Mouse (Mus musculus): ENCODE measurements around the gene Skap1.

Gene Skap1

GRCm38 (mm10) chr11:96743891-96744290 is 279.5 kb downstream of the Skap1 start:
- DNase-seq (ENCODE audit: low spot score in 2 of 2): no peak

GRCm38 (mm10) chr11:96746648-96747047 is 282.3 kb downstream of the Skap1 start:
- no peak for DNase-seq (ENCODE audit: low spot score in 2 of 2)

- DNase-seq (ENCODE audit: low spot score in 2 of 2): no peak
These were observed 283.2 kb downstream of the Skap1 start for GRCm38 (mm10) chr11:96747555-96747954.

GRCm38 (mm10) chr11:96755298-96755697 is 290.9 kb downstream of the Skap1 start:
- no peak for DNase-seq (ENCODE audit: low spot score in 2 of 2)

GRCm38 (mm10) chr11:96757421-96757820 is 293.0 kb downstream of the Skap1 start:
- DNase-seq (ENCODE audit: low spot score in 2 of 2): no peak

GRCm38 (mm10) chr11:96758402-96758801 is 294.0 kb downstream of the Skap1 start:
- DNase-seq (ENCODE audit: low spot score in 2 of 2): no peak

GRCm38 (mm10) chr11:96760042-96760441 is 295.6 kb downstream of the Skap1 start:
- DNase-seq (ENCODE audit: low spot score in 2 of 2): peak; percentile 22 to 74

GRCm38 (mm10) chr11:96761984-96762383 is 297.6 kb downstream of the Skap1 start:
- no peak for DNase-seq (ENCODE audit: low spot score in 2 of 2)

GRCm38 (mm10) chr11:96762742-96763470 is 298.5 kb downstream of the Skap1 start:
- no peak for DNase-seq (ENCODE audit: low spot score in 2 of 2)

GRCm38 (mm10) chr11:96764511-96765350 is 300.3 kb downstream of the Skap1 start:
- DNase-seq (ENCODE audit: low spot score in 2 of 2): no peak

GRCm38 (mm10) chr11:96765645-96766044 is 301.3 kb downstream of the Skap1 start:
- no peak for DNase-seq (ENCODE audit: low spot score in 2 of 2)

- DNase-seq (ENCODE audit: low spot score in 2 of 2): no peak
These were observed 302.2 kb downstream of the Skap1 start for GRCm38 (mm10) chr11:96766555-96766954.

GRCm38 (mm10) chr11:96767096-96767495 is 302.7 kb downstream of the Skap1 start:
- no peak for DNase-seq (ENCODE audit: low spot score in 2 of 2)

GRCm38 (mm10) chr11:96768240-96768639 is 303.8 kb downstream of the Skap1 start:
- no peak for DNase-seq (ENCODE audit: low spot score in 2 of 2)

- no peak for DNase-seq (ENCODE audit: low spot score in 2 of 2)
These were observed 307.0 kb downstream of the Skap1 start for GRCm38 (mm10) chr11:96771274-96771975.

GRCm38 (mm10) chr11:96772413-96772812 is 308.0 kb downstream of the Skap1 start:
- no peak for DNase-seq (ENCODE audit: low spot score in 2 of 2)

GRCm38 (mm10) chr11:96774536-96774935 is 310.1 kb downstream of the Skap1 start:
- DNase-seq (ENCODE audit: low spot score in 2 of 2): no peak

GRCm38 (mm10) chr11:96775063-96775462 is 310.7 kb downstream of the Skap1 start:
- no peak for DNase-seq (ENCODE audit: low spot score in 2 of 2)

GRCm38 (mm10) chr11:96775665-96776064 is 311.3 kb downstream of the Skap1 start:
- DNase-seq (ENCODE audit: low spot score in 2 of 2): no peak

GRCm38 (mm10) chr11:96776068-96776467 is 311.7 kb downstream of the Skap1 start:
- DNase-seq (ENCODE audit: low spot score in 2 of 2): no peak

- DNase-seq (ENCODE audit: low spot score in 2 of 2): peak; percentile 95 to 97
These were observed 312.9 kb downstream of the Skap1 start, which contains the start of gene Snx11 for GRCm38 (mm10) chr11:96776968-96777962. Gene Snx11, minus strand, starts transcription at chr11:96777559.

Measured in thymus, postnatal 10 days (tissue).